Mouse (Mus musculus): ENCODE measurements around the gene Thap2. TPM values are rescaled to one million over a fixed set of nuclear protein-coding genes. Genes with fewer than 3 reads are reported as not detected.

Thap2 gene
- polyA plus RNA-seq, 1 experiment: 7.8 TPM

GRCm38 (mm10) chr10:115358216-115358919 lies 25.9 kb downstream of the Thap2 start:
- Histone ChIP-seq H3K4me3 (ENCODE audit: insufficient read depth, low read length) (no peak overlapping the region), H3K4me1 (ENCODE audit: control insufficient read depth, insufficient read depth, low read length) (peaks cover 15% of the 10 kb centered on the region), H3K27ac (ENCODE audit: insufficient read depth, low read depth, low read length) (no peak overlapping the region)
- TF ChIP-seq CTCF (IDR thresholded peaks at IDR 0.05; ENCODE audit: low read depth, low read length) (no peak), POLR2A (IDR thresholded peaks at IDR 0.05; ENCODE audit: borderline replicate concordance, low read depth, low read length) (no peak)

- Histone ChIP-seq H3K27ac (ENCODE audit: insufficient read depth, low read depth, low read length) (no peak overlapping the region), H3K4me1 (ENCODE audit: control insufficient read depth, insufficient read depth, low read length) (peaks cover 9% of the 10 kb centered on the region), H3K4me3 (ENCODE audit: insufficient read depth, low read length) (no peak overlapping the region)
- TF ChIP-seq POLR2A (IDR thresholded peaks at IDR 0.05; ENCODE audit: borderline replicate concordance, low read depth, low read length): no peak
Observed at GRCm38 (mm10) chr10:115356106-115356505, 28.1 kb downstream of the Thap2 start.

- Histone ChIP-seq H3K27ac (ENCODE audit: insufficient read depth, low read depth, low read length) (no peak overlapping the region), H3K4me3 (ENCODE audit: insufficient read depth, low read length) (no peak overlapping the region), H3K4me1 (ENCODE audit: control insufficient read depth, insufficient read depth, low read length) (peaks cover 3% of the 10 kb centered on the region)
- TF ChIP-seq CTCF (IDR thresholded peaks at IDR 0.05; ENCODE audit: low read depth, low read length): no peak
- TF ChIP-seq POLR2A (IDR thresholded peaks at IDR 0.05; ENCODE audit: borderline replicate concordance, low read depth, low read length): no peak
Observed at GRCm38 (mm10) chr10:115355016-115355415, 29.2 kb downstream of the Thap2 start.

GRCm38 (mm10) chr10:115354553-115354952 lies 29.7 kb downstream of the Thap2 start:
- Histone ChIP-seq H3K4me1 (ENCODE audit: control insufficient read depth, insufficient read depth, low read length) (peaks cover 3% of the 10 kb centered on the region), H3K27ac (ENCODE audit: insufficient read depth, low read depth, low read length) (no peak overlapping the region), H3K4me3 (ENCODE audit: insufficient read depth, low read length) (no peak overlapping the region)
- TF ChIP-seq CTCF (IDR thresholded peaks at IDR 0.05; ENCODE audit: low read depth, low read length) (no peak), POLR2A (IDR thresholded peaks at IDR 0.05; ENCODE audit: borderline replicate concordance, low read depth, low read length) (no peak)

GRCm38 (mm10) chr10:115350810-115351397 lies 33.3 kb downstream of the Thap2 start:
- peaks cover 3% of the 10 kb centered on the region for H3K4me1 ChIP-seq (ENCODE audit: control insufficient read depth, insufficient read depth, low read length)
- H3K27ac ChIP-seq (ENCODE audit: insufficient read depth, low read depth, low read length): no peak overlapping the region
- no peak overlapping the region for H3K4me3 ChIP-seq (ENCODE audit: insufficient read depth, low read length)
- TF ChIP-seq CTCF (IDR thresholded peaks at IDR 0.05; ENCODE audit: low read depth, low read length) (no peak), POLR2A (IDR thresholded peaks at IDR 0.05; ENCODE audit: borderline replicate concordance, low read depth, low read length) (no peak)

- TF ChIP-seq CTCF (IDR thresholded peaks at IDR 0.05; ENCODE audit: low read depth, low read length): no peak
- TF ChIP-seq POLR2A (IDR thresholded peaks at IDR 0.05; ENCODE audit: borderline replicate concordance, low read depth, low read length): no peak
- Histone ChIP-seq H3K4me3 (ENCODE audit: insufficient read depth, low read length) (no peak overlapping the region), H3K4me1 (ENCODE audit: control insufficient read depth, insufficient read depth, low read length) (peaks cover 11% of the 10 kb centered on the region), H3K27ac (ENCODE audit: insufficient read depth, low read depth, low read length) (no peak overlapping the region)
Observed at GRCm38 (mm10) chr10:115349509-115349908, 34.7 kb downstream of the Thap2 start.

- no peak overlapping the region for H3K4me3 ChIP-seq (ENCODE audit: insufficient read depth, low read length)
- H3K4me1 ChIP-seq (ENCODE audit: control insufficient read depth, insufficient read depth, low read length): peaks cover 13% of the 10 kb centered on the region
- TF ChIP-seq CTCF (IDR thresholded peaks at IDR 0.05; ENCODE audit: low read depth, low read length): no peak
- no peak for TF ChIP-seq POLR2A (IDR thresholded peaks at IDR 0.05; ENCODE audit: borderline replicate concordance, low read depth, low read length)
- H3K27ac ChIP-seq (ENCODE audit: insufficient read depth, low read depth, low read length): no peak overlapping the region
Observed at GRCm38 (mm10) chr10:115349029-115349428, 35.2 kb downstream of the Thap2 start.

GRCm38 (mm10) chr10:115348131-115348530 lies 36.1 kb downstream of the Thap2 start:
- TF ChIP-seq POLR2A (IDR thresholded peaks at IDR 0.05; ENCODE audit: borderline replicate concordance, low read depth, low read length) (no peak), CTCF (IDR thresholded peaks at IDR 0.05; ENCODE audit: low read depth, low read length) (no peak)
- Histone ChIP-seq H3K27ac (ENCODE audit: insufficient read depth, low read depth, low read length) (no peak overlapping the region), H3K4me3 (ENCODE audit: insufficient read depth, low read length) (no peak overlapping the region), H3K4me1 (ENCODE audit: control insufficient read depth, insufficient read depth, low read length) (peaks cover 20% of the 10 kb centered on the region)

GRCm38 (mm10) chr10:115346444-115346843 lies 37.8 kb downstream of the Thap2 start:
- TF ChIP-seq CTCF (IDR thresholded peaks at IDR 0.05; ENCODE audit: low read depth, low read length) (no peak), POLR2A (IDR thresholded peaks at IDR 0.05; ENCODE audit: borderline replicate concordance, low read depth, low read length) (no peak)
- H3K4me3 ChIP-seq (ENCODE audit: insufficient read depth, low read length): no peak overlapping the region
- no peak overlapping the region for H3K27ac ChIP-seq (ENCODE audit: insufficient read depth, low read depth, low read length)
- H3K4me1 ChIP-seq (ENCODE audit: control insufficient read depth, insufficient read depth, low read length): peaks cover 26% of the 10 kb centered on the region

GRCm38 (mm10) chr10:115342771-115343425 lies 41.3 kb downstream of the Thap2 start:
- Histone ChIP-seq H3K4me1 (ENCODE audit: control insufficient read depth, insufficient read depth, low read length) (peaks cover 23% of the 10 kb centered on the region), H3K4me3 (ENCODE audit: insufficient read depth, low read length) (no peak overlapping the region), H3K27ac (ENCODE audit: insufficient read depth, low read depth, low read length) (peak overlapping the region; percentile 64)
- TF ChIP-seq CTCF (IDR thresholded peaks at IDR 0.05; ENCODE audit: low read depth, low read length) (no peak), POLR2A (IDR thresholded peaks at IDR 0.05; ENCODE audit: borderline replicate concordance, low read depth, low read length) (no peak)

Data from bone marrow macrophage, adult 2 months (primary cell).